Comparison of ENCODE assay signal across 16 mouse cellular contexts in the genomic region with DNA sequence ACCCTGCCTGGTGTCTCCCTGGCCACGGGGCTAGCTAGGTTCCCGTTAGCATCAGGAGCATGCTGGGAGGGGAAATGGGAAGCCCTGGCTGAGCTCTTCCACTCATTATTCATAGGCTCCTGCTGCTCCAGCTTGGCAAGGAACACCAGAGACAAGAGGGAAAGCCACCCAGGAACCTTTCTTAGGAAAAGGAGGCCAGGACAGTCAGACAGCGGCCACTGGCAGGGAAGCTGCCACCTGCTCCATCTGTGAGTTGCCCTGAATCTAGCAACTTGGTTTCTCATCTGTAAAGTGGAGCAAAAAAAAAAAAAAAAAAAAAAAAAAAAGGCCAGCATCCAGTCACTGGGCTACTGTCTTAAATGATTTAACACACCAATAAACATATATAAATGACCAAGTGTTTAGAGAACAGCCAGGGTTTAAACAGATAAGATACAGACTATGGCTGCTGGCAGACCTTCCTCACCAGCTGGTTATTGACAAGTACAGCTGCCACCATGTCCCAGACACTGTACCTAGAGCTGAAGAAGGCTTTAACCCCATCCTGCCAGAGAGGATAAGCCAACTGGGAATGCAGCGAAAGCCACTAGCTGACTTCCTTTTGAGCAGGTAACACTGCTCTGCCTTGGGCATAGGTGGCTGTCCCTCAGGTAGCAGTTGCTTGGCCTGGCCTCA. TPM values are rescaled to one million over a fixed set of nuclear protein-coding genes. Genes with fewer than 3 reads are reported as not detected.
DNase-seq lines count a peak whose midpoint lies in the region; ATAC-seq and TF ChIP-seq lines count a peak whose summit lies in the region.
"Had no signal": no experiment of that assay in that cellular context is flagged by ENCODE, and none has a peak within 500 bp of the region (broad histone marks: within the 10 kb centered on the region; RNA-seq: fewer than 3 reads in every experiment).

No protein-coding gene starts in this region.

- peak; percentile 43 to 44 for DNase-seq in heart, adult 18-20 months
- DNase-seq in heart, postnatal 14 days, result no peak
- peak; percentile 23 for DNase-seq in MN1 (ENCODE audit: low spot score)
- DNase-seq in cerebellum, postnatal 25 days, result peak; percentile 75 to 81
- no peak for DNase-seq in ovary, postnatal 10 days (ENCODE audit: low spot score)
- no peak for DNase-seq in frontal cortex, postnatal 25 days (ENCODE audit: low spot score in 2 of 2)
- DNase-seq: adrenal gland, postnatal 36 days; kidney, adult 11 months; kidney, postnatal 4 days; lung, postnatal 4 days had no signal

- H3K4me2 ChIP-seq in liver, embryonic 12.5 days, result no peak overlapping the region
- H3K4me2 ChIP-seq: liver, embryonic 11.5 days had no signal

- H3ac ChIP-seq in C2C12 (ENCODE audit: control insufficient read depth, insufficient read length, low read depth), result no peak overlapping the region

- H3K79me2 ChIP-seq in C2C12 (ENCODE audit: control insufficient read depth, insufficient read depth), result no peaks in the 10 kb centered on the region

- no peaks in the 10 kb centered on the region for H3K27me3 ChIP-seq in C2C12 (ENCODE audit: control insufficient read depth, insufficient read depth, insufficient read length)
- H3K27me3 ChIP-seq in liver, embryonic 12.5 days (replicated peaks), result no peaks in the 10 kb centered on the region
- H3K27me3 ChIP-seq: CH12.LX had no signal

- H3K9ac ChIP-seq in liver, embryonic 12.5 days, result no peak overlapping the region

- peaks cover 8% of the 10 kb centered on the region for H3K36me3 ChIP-seq in C2C12 (ENCODE audit: control insufficient read depth, insufficient read depth)
- H3K36me3 ChIP-seq in liver, embryonic 12.5 days, result peaks cover 16% of the 10 kb centered on the region

- H3K4me1 ChIP-seq in liver, embryonic 12.5 days, result peaks cover 11% of the 10 kb centered on the region; the same call in 1 of the 2 replicates

- no peaks in the 10 kb centered on the region for H3K9me3 ChIP-seq in liver, embryonic 12.5 days (replicated peaks)

- WGBS in liver, embryonic 12.5 days (ENCODE audit: insufficient replicate concordance), result 67% methylated on average over 4 of the region's 4 CpGs

- H3K27ac ChIP-seq in liver, embryonic 12.5 days, result no peak overlapping the region

- ATAC-seq in liver, embryonic 12.5 days, result no peak

- no peaks in the 10 kb centered on the region for H3K79me3 ChIP-seq in C2C12 (ENCODE audit: low read depth)

- intact Hi-C loops in heart, postnatal 14 days (cut with DNase I), result no loop called here

- H3K4me3 ChIP-seq in C2C12 (ENCODE audit: insufficient read depth, poor library complexity, severe bottlenecking), result no peak overlapping the region
- H3K4me3 ChIP-seq in liver, embryonic 12.5 days, result no peak overlapping the region

- TF ChIP-seq CTCF in C2C12 (IDR thresholded peaks at IDR 0.05; ENCODE audit: control insufficient read depth, insufficient read depth, insufficient read length), result no peak

TF ChIP-seq in C2C12, 6 proteins besides CTCF, POLR2A, EP300 and RAD21:
- peak; percentile 16 for TF ChIP-seq MYOD1 (IDR thresholded peaks at IDR 0.05; ENCODE audit: control insufficient read depth, insufficient read length, low read depth)
- no peak for TF ChIP-seq MYOG (IDR thresholded peaks at IDR 0.05; ENCODE audit: control insufficient read depth, extremely low read depth, insufficient read length)
TF ChIP-seq in C2C12: peak in this region for 1.

RNA-seq across cellular contexts. Expression of a gene that starts 22.2 kb away (rescaled TPM):
- total RNA-seq in heart, adult 18-20 months (2021), result 10 to 100 TPM; 21.2 to 23.2 TPM
- 10 to 100 TPM; 17.3 to 21.7 TPM for total RNA-seq in heart, postnatal 14 days (2021)
- 12.9 TPM for polyA plus RNA-seq in C2C12 (2012; fragmentation: generic; extraction: Trizol)
- 180 and 189 TPM in 2 replicates for polyA plus RNA-seq in liver, embryonic 12.5 days (2016; fragmentation: Nextera tagmentation; extraction: Ambion mirVana)

RNA-seq across cellular contexts. Expression of a gene that starts 23.0 kb away (rescaled TPM):
- 10 to 100 TPM; 52.6 to 64.7 TPM for total RNA-seq in heart, adult 18-20 months (2021)
- total RNA-seq in heart, postnatal 14 days (2021), result 10 to 100 TPM; 48.9 to 50.7 TPM
- polyA plus RNA-seq in C2C12 (2012; fragmentation: generic; extraction: Trizol), result 64.6 TPM
- 132 and 135 TPM in 2 replicates for polyA plus RNA-seq in liver, embryonic 12.5 days (2016; fragmentation: Nextera tagmentation; extraction: Ambion mirVana)

RNA-seq across cellular contexts. Expression of a gene that starts 44.6 kb away (rescaled TPM):
- not detected for total RNA-seq in heart, adult 18-20 months (2021)
- total RNA-seq in heart, postnatal 14 days (2021), result under 1 TPM in 1 of 2 experiments, not detected in 1; 0.50 TPM
- 0.47 TPM for polyA plus RNA-seq in C2C12 (2012; fragmentation: generic; extraction: Trizol)
- polyA plus RNA-seq in liver, embryonic 12.5 days (2016; fragmentation: Nextera tagmentation; extraction: Ambion mirVana), result 0.10 and 0.26 TPM in 2 replicates
- total RNA-seq: granulocyte monocyte progenitor cell, adult 5-6 weeks; monocyte, adult 5-6 weeks had no signal
- polyA plus RNA-seq: liver, embryonic 11.5 days had no signal

RNA-seq across cellular contexts. Expression of a gene that starts 50.4 kb away (rescaled TPM):
- 10 to 100 TPM; 38.8 to 48.1 TPM for total RNA-seq in heart, adult 18-20 months (2021)
- total RNA-seq in heart, postnatal 14 days (2021), result 10 to 100 TPM; 32.3 to 33.7 TPM
- 27.0 TPM for polyA plus RNA-seq in C2C12 (2012; fragmentation: generic; extraction: Trizol)
- polyA plus RNA-seq in liver, embryonic 12.5 days (2016; fragmentation: Nextera tagmentation; extraction: Ambion mirVana), result 18.0 and 18.4 TPM in 2 replicates

RNA-seq across cellular contexts. Expression of a gene that starts 52.2 kb away (rescaled TPM):
- not detected for total RNA-seq in heart, adult 18-20 months (2021)
- not detected for total RNA-seq in heart, postnatal 14 days (2021)
- polyA plus RNA-seq in C2C12 (2012; fragmentation: generic; extraction: Trizol), result not detected
- not detected in 2 replicates for polyA plus RNA-seq in liver, embryonic 12.5 days (2016; fragmentation: Nextera tagmentation; extraction: Ambion mirVana)
- total RNA-seq: adrenal gland, postnatal 36 days; CH12.LX; monocyte, adult 5-6 weeks had no signal
- polyA plus RNA-seq: liver, embryonic 11.5 days had no signal

Comparison
In these comparisons a context has a peak if more than half of its experiments do, and no peak if none do; other contexts are left out.
1. DNase-seq: peak in heart, adult 18-20 months (2 of 2), MN1 (single experiment) and cerebellum, postnatal 25 days (2 of 2); none in heart, postnatal 14 days (0 of 2), ovary, postnatal 10 days (single experiment) and frontal cortex, postnatal 25 days (0 of 2).